Mouse (Mus musculus) thymus, postnatal 4 days (tissue): Measurements from ENCODE around the gene Slc22a13.
"Not testable (repeated sequence)": the region's sequence is repeated elsewhere in the genome, so short reads cannot be mapped to it uniquely, and the experiment has no call there.

Source experiments
- DNase-seq: peaks from one replicate; pipeline ENCODE4 v3.0.0; 2021

Slc22a13 gene

DNA sequence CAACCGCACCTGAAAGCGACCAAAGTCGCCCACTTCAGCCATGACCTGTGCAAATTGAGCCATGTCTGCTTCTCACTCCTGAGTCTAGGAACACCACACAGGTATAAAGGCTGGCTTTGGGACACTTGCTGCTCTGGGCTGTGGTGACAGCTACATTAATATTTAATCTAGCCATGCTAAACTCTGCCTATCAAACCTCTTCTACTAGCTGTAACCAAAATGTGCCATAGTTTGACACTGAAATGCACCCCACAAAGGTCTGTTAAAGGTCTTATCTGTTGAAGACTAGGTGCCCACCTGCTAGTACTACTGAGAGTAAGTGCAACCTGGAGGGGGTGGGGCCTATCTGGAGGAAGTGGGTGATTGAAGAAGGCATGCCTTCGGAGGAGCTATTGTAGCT, at the start of gene Slc22a13:
TSS of gene Slc22a13 (minus strand) at position 101 of the 400 bp plus-strand sequence.
- no peak for DNase-seq

DNA sequence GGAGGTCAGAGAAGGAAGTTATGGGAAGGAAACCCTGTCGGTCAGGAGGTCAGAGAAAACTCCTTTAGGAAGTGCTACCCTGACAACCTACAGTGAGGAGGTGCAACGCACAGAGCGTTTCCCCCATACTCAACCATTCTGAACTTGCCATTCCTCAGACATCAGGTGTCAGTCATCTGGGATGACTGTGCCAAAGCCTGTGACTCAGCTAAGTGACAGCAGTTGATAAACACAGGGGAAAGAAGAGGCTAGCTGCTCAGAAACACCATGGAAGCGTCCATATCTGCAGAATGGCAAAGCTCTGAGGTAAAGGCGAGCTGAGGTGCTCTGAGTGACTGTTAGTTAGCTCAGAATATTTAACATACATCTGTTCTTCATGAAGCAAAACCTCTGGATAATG, 49.2 kb upstream of the Slc22a13 start:
- no peak for DNase-seq

DNA sequence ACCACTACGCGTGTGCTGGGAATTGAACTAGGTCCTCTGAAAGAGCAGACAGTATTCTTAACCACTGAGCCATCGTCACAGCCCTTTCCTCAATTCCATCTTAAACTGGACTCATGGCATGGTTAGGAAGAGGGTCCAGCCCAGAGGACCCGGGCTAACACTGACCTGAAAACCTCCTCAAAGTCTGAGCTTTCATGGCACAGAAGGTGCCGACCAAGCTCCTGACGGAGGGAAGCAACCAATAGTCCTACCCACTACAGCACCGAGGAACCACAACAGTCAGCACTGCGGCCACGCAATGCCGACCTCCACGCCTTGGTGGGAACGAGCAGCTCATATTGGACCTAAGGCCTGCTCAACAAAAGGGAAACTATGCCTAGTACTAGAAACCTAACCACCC, 47.3 kb upstream of the Slc22a13 start:
- no peak for DNase-seq

DNA sequence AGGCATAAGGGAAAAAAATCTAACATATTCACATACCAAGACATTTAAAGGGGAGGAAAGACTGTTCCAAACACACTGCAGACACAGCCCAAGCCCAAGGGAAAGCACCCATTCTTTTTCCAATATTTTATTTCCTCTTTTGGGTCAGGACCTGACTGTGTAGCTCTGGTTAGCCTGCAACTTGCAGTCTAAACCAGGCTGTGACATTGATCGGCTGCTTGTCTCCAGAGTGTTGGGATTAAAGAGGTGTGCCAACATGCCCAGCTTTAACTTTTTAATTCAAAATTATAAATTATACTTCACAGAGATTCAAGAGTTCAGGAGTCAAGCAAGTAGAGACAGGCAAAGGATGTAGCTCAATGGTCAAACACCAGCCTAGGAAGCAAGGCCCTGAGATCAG, 46.2 kb upstream of the Slc22a13 start:
- no peak for DNase-seq

DNA sequence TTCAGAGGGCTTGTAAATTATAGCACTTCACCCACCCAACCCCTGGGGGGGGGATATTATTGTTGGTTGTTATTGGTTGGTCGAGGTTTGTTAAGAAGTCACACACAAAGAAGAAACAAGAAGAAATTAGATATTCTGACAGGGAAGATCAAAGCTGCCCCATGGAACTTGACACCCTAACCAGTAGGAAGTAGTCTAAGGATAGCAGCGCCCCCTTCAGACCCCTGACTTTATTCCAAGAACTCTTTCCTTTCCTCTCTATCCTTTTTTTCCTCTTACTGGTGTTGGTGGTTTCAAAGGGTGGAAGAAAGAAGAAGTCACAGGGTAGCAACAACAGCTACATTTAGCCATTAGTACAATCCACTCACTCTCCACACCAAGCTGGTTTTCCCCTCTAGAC, 45.3 kb upstream of the Slc22a13 start:
- DNase-seq: no peak

DNA sequence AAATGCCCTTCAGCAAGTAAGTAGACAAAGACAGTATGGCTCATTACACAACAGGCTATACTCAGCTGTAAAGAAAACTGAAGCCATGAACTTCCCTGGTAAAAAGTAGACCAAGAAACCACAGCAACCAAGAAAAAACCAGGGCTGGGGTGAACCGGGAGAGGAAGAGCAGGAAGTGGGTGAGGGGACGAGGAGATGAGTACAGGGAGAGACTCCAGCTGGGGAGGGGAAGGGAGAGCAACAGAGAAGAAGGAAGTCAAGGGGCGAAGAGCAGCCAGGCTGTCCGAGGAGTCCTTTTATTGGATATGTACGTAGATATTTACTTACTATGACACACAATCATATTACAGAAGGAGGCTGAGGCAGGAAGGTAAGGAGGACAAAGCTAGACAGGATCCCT, 39.1 kb upstream of the Slc22a13 start:
- peak; percentile 15 for DNase-seq

DNA sequence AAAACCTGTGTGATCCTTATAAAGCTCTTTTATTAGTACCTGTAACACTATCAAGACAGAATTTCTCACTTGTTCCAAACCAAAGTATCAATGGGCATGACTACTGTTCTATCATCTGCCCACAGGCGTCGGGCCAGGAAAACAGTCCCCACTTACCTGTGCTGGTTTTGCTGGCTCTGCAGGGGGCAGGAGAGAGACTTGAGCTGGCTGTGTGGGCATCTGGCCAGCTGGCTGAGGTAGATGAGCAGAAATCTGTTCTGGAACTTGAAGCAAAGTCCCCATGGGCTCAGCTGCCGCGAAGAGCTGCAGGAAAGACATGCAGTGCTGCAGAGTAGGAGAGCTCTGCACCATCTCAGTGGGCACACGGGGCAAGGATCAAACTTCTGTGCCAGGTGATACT, 37.9 kb upstream of the Slc22a13 start:
- no peak for DNase-seq

DNA sequence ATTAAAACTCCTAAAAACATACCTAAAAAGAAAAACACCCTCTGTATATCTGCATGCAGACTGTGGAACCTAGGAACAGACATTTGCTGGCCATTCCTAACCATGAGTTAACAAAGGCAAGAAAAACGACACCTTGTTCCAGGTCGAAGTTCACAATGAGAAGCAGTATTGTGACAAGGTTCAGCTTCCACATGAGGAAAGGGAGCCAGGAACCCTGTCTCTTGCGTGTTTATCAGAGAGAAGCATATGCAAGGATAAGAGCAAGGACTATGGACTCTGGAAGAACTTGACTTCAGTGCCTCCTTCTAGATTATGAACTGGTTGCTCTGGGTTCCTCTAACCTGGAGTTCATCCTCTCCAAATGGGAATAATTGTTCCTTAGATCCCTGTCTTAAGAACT, 35.1 kb upstream of the Slc22a13 start:
- no peak for DNase-seq

DNA sequence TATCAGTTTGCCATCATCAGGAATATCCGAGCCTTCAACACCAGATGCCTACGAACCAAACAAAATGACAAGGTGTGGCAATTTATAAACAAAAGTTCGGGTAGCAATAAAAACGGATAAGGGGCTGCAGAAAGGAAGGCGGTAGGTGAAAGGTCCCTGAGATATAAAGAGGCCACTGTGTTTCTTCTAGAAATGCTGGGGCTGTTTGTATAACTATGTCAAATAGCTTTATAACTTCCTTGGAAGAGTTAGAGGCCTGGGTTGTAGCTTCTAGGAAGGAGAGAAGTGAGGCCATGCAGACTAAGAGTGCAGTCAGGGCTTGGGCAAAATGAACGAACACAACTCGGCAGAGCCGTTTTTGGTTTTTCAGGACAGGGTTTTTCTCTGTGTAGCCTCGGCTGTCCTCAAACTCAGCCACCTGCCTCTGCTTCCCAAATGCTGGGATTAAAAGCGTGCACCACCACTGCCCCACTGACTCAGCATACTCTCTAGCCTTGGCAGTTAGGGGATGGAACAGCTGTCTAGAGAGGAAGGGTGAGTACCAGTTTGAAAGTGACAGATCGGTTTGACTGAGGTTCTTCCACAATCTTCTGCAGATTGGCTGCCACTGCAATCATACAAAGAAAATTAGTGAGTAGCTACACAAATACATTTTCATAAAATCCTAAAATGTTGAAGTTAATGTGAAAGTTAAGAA, 32.4 kb upstream of the Slc22a13 start:
- DNase-seq: no peak

DNA sequence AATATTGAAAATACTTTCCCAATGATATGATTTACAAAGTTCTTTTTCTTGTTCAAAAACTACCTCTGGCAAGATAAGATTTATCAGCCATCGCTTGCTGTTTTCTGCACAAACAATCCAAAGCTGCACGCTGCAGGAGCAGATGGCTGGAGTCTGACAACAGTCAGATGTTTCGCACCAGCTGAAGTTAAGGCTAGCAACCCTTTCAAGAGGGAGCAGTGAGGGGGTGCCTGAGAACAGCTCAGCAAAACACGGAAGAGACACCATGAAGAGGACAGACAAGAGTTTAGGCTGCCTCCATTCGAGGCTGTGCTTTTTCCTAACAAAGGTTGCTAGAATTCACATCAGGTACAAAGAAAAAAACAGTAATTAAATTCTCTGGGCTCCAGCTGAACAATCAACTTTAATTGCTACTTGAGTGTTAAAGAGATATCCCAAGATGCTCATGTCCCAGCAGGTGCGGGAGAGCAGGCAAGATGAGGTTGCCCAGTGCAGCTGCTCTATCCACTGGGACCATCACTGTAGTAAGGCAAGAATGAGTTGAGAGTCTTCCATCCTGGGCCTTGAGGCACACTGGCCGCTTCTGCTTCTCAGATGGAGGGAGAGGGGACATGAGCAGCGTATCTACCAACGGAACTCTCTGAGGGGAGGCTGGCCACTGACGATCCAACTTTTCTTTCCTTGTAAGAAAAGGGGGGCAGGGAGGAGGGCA, 31.5 kb upstream of the Slc22a13 start:
- no peak for DNase-seq

DNA sequence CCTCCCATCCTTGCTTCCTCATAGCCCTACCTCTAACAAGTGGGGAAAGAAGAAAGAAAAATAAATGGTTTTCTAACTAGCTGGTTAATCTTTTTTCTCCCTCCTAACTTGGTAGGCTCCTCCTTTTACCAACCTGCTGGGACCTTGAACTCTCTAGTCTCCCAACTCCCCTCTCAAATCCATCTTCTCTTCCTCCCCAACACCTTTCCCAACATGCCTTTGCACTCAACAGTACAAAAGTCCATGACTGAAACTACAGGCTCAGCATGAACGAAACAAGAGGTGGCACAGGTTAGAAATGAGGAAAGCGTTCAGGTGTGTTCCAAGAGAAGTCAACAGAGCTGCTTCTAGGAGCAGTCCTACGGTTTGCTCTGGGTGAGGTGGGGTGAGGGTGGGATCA, 30.4 kb upstream of the Slc22a13 start:
- DNase-seq: no peak

DNA sequence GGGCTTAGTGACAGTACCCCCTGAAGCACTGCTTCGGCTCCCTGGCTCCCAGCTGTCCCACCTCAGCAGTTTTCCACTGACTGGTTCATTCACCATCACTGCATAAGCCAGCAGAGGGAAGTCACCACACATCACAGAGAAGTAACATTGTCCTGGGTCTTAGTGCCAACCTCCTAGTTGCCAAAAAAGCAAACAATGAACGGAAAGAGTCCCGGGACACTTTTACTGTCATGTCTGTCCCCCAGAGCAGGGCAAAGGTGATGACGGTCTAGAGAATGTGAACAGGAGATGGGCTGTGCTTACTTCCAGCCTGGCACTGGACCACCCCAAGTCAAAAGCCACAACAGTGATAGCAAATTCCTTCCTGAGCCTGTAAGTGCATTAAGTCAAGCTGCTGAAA, 29.9 kb upstream of the Slc22a13 start:
- no peak for DNase-seq

DNA sequence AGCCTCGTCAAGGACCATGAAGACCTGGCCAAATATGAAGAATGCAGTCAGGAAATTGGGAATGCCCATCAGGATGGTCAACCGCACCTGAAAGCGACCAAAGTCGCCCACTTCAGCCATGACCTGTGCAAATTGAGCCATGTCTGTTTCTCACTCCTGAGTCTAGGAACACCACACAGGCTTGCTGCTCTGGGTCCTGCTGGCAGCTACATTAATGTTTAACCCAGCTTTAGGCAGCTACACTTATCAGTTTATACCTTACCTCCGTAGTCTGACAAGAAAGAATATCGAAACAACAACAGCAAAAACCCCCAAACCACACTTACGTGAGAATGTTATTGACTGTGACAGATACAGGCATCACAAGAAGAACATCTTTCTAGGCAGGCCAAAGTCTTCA, 22.7 kb upstream of the Slc22a13 start:
- no peak for DNase-seq

DNA sequence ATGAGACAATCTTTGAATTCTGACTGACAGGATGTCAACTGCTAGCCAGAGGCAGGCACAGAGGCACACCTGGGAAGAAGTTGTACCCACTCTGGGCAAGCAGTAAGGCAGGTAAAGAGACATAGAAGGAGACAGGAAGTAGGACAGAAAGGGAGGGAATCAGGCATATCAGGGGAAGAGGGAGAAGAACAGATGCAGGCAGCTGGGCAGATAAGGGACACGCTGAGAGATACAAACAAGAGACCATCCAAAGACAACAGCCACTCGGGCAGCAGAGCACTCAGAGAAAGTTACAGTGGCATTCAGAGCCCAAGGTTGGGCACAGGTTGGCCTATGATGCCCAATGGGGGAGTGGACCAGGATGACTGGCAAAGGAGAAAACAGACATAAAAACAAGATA, 21.9 kb upstream of the Slc22a13 start:
- no peak for DNase-seq

DNA sequence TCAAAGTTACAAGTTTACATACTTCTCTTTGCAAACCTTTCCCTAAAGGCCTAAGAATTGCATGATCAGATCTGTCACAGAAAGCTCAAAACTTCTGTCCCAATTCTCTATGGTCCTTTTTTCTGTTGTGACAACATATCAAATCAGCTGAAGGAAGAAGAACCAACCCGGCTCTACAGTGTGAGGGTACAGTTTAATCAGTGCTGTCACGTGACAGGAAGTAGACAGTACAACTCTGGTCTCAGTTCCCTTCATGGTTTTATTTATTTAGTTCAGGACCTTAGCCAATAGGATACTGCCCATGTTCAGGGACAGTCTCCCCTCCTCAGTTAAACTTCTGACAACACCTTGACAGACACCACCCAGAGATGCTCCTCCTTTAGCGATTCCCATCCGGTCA, 11.4 kb upstream of the Slc22a13 start:
- no peak for DNase-seq

DNA sequence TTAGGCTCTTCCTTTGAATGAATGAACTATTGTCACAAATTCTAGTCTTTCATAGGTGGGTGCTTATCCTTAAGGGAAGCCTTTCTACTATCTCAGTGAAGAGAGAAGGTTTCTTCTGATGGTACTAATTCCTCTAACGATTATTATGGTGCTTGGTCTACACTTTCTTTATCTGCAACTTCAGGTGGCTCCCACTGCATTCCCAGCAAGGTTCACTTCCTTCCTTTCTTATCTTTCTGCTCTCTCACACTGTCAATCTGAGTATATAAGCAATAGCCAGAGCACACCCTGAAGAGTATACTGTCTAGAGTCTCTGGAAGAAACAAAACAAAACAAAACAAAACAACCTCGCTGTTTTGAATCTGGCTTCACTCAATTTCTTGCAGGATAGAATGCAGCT, 10.8 kb upstream of the Slc22a13 start:
- DNase-seq: no peak

DNA sequence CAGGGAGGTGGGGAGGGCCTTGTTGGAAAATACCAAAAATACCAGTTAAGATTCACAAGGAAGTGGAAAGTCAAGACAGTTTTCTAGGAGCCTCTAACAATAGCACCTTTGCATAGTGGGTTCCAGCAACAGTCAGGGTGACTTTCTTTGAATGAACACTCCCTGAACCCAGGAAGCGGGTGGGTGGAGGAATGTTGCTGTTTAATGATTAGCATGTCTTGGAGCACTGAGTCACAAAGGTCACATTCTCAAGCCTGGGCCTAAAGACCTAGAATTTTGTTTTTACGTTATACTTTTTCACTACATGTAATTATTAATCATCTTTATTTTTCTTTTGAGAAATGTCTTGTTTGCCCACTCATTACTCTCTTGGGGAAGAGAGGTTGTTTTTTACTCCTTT, 6.4 kb upstream of the Slc22a13 start:
- not testable (repeated sequence) for DNase-seq

DNA sequence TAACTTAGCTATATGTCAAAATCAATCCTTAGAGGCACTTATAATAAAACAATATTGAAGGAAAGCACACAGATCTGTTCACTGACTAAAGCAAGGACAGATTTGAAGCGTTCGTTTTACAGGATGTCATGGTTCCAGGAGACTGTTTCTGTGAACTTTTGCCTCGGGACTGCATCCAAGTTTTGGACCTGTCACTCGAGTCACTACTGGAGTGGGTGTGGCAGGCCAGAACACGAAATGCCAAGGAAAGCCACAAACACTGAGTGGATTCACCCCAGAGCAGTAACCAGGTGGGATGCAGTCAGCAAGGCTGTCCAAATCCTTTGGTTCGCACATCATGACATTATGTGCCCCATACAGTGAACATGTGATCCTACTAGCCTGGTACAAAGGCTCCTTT, 5.7 kb upstream of the Slc22a13 start:
- DNase-seq: no peak

DNA sequence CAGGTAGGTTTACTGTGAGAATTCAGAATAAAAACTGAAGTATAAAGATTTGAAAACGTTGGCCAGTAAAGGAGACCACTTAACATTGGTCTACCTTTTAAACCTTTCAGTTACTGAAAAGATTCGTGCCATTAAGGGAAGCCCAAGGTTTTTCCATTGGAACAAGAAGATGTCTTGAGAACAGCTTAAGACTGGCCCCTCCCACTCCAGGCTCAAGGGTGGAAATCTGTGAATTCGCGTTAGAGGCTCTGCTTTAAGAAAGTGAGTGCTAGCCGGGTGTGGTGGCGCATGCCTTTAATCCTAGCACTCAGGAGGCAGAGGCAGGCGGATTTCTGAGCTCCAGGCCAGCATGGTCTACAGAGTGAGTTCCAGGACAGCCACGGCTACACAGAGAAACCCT, 4.1 kb upstream of the Slc22a13 start:
- DNase-seq: no peak

DNA sequence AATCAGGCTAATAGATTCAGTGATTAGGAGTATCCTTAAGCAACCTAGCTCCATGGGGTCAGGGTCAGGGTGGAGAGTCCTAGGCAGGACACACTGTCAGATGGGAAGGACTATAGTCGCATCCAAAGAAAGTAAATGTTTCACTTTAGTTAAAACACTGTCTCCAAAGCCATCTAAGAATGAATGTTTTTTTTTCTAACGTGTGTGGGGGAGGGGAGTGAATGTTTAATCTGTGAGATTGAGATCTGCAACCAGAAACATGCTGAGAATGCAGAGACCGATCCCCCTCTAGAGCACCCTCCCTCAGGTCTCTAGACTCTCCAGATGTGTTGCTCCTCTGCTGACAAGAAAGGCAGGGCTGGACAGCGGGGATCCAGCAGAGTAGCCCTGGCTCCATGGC, 1.8 kb downstream of the Slc22a13 start:
- no peak for DNase-seq

DNA sequence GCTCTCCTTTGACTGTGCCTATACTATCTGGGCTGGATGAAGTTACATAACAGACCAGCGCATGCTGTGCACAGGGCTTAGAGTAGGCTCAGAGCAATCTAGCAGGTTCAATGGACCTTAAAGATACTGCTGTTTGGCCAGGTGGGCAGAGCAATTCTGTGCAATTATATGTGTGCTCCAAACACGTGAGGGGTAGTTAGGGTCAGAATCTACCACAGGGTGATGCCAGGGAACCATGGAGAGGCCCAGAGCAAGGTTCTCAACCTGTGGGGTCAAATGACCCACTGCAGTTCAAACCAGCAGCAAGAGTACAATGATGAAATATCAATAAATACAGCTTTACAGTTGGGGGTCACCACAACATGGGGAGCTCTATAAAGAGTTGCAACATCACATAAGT, 2.2 kb downstream of the Slc22a13 start:
- DNase-seq: no peak

DNA sequence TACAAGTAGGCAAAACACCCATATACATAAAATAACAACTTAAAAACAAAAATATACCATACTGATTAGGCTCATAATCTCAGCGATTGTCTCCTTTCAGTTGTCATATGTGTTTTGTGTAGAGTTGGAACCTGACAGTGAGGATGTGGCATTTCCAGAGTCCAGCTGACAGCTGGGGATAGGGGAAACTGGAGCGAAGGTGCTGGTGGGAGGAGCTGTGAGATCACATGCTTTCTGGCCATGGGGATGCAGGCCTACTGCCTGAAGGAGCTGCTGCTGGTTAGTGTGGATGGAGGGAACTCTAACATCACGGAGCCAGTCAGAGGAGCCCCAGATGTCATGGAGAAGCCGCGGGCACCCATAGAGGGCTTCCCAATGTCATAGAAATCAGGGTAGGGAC, 3.1 kb downstream of the Slc22a13 start:
- DNase-seq: no peak

DNA sequence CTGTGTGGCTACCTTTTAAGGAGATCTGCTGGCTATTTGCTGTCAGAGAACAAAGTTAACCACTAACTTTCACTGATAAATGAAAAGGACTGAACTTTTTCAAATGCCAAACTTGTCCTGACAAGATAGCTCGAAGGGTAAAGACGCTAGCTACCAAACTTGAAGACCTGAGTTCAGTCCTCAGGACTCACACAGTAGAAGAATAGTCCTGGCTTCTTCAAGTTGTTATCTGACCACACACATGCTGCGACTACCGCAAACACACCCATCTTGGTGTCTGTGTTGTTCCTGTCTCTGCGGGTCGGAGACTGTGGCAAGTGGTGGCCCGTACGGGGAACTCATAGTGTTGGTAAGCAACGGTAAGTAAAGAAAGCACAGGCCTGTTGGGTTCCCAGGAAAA, 5.3 kb downstream of the Slc22a13 start:
- DNase-seq: no peak

DNA sequence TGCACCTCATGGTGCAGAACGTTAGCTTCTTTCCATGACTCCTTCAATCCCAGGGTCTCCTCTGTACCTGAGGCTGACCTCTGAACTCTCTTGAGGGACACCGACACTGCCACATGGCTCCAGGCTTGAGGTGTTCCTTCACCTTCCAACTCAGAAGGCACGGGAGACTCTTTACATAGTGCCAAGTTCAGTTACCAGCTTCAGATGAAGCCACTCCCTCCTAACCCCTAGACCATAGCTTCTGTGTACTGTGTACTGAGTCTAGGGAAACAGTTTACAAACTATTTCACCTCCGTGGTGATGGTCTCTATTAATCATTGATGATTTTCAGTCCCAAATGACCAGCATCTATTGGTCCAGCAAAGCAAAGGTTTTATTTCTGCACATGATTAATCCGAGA, 7.2 kb downstream of the Slc22a13 start:
- no peak for DNase-seq
